Mouse (Mus musculus) heart, embryonic 15.5 days (tissue): ENCODE measurements around the gene Hoxa6. TPM values are rescaled to one million over a fixed set of nuclear protein-coding genes. Genes with fewer than 3 reads are reported as not detected.

Source experiments
- ATAC-seq: fragments of 200-750 bp; cut with Nextera tagmentation; replicated peaks from 2 replicates; pipeline ENCODE4 v1.8.0; 2017; ENCODE audit warnings: low read depth, moderate TSS enrichment; ENCODE audit not compliant: insufficient number of reproducible peaks, insufficient read depth, low FRiP score
- H3K27ac ChIP-seq: fragments of 300-500 bp; sonication (generic); 2 replicates; pipeline ENCODE4 v1.5.1; 2015; ENCODE audit warnings: mild to moderate bottlenecking, inconsistent platforms
- H3K27me3 ChIP-seq: fragments of 300-500 bp; sonication (generic); 2 replicates; pipeline ENCODE4 v1.6.1; 2015; ENCODE audit warnings: inconsistent platforms
- H3K36me3 ChIP-seq: fragments of 300-500 bp; sonication (generic); 2 replicates; pipeline ENCODE4 v1.6.1; 2015; ENCODE audit warnings: mild to moderate bottlenecking, inconsistent platforms
- H3K4me1 ChIP-seq: fragments of 300-500 bp; sonication (generic); replicated peaks from 2 replicates; pipeline ENCODE4 v1.6.1; 2015; ENCODE audit warnings: inconsistent platforms
- H3K4me2 ChIP-seq: fragments of 300-500 bp; sonication (generic); 2 replicates; pipeline ENCODE4 v1.6.1; 2015; ENCODE audit warnings: inconsistent platforms, mild to moderate bottlenecking, moderate library complexity
- H3K4me3 ChIP-seq: fragments of 300-500 bp; sonication (generic); 2 replicates; pipeline ENCODE4 v1.5.1; 2015; ENCODE audit warnings: mild to moderate bottlenecking, inconsistent platforms
- H3K9ac ChIP-seq: fragments of 300-500 bp; sonication (generic); 2 replicates; pipeline ENCODE4 v1.6.1; 2015; ENCODE audit warnings: mild to moderate bottlenecking, inconsistent platforms
- H3K9me3 ChIP-seq: fragments of 300-500 bp; sonication (generic); replicated peaks from 2 replicates; pipeline ENCODE4 v1.6.1; 2016; ENCODE audit warnings: inconsistent platforms
- WGBS: fragments of 180-500 bp; shearing (Covaris S2); methylation state at CpG from one replicate; pipeline ENCODE4 v1.1.7; 2015; ENCODE audit warnings: mixed read lengths; 5-methylcytosine and 5-hydroxymethylcytosine counted together
- polyA plus RNA-seq: library from polyadenylated mRNA; unstranded; fragments of >200 nt; fragmentation: Nextera tagmentation; extraction: Ambion mirVana; gene quantifications from 2 replicates; pipeline ENCODE4 v1.2.1, GENCODE M21; 2015

The Hoxa6 gene
- polyA plus RNA-seq, 1 experiment from 2014 or later, result not detected

DNA sequence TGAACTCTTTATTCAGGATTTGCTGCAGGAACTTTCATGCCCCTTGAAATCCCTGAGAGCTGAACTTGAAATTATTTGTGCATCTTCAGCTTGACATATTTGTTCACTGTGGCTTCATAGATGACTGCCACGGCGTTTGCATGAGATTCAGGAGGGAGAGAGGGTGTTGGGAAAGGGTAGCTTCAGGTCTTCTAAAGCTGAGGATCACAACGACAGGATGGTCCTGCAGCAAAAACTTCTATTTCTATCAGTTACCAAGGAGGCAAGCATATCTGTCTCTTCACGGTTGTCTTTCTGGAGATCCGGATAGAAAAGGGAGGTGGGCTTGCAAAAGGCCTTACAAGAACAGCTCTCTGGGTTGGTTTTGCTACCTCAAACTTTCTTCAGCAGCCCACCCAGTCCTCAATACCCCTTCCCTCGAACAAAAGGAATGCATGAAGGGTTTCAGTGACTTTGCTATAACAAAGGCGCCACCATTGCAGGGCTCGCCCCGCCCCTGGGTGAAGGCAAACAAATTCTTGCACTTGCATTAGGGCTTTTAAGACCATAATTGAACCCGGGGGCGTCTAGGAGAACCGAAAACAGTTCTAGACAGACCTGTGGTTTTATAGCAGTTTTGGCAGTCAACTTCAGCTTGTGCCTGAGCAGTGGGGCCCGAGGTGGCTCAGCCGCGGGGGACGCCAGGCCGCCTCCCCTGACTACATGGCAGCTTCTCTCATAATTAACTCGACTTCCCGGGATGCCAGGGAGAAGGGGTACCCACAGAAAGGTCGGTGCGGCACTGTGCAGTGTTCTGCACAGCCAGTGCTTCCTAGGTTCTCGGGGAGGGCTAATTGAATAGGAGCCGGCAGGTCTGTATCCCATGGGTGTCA lies 39.5 kb upstream of the Hoxa6 start:
- WGBS, result 2% methylated on average over 23 of the region's 23 CpGs
- no peak for ATAC-seq
- Histone ChIP-seq H3K4me1 (peaks cover 15% of the 10 kb centered on the region), H3K4me2 (no peak overlapping the region), H3K9ac (no peak overlapping the region), H3K36me3 (no peaks in the 10 kb centered on the region), H3K4me3 (no peak overlapping the region), H3K27me3 (peaks cover 98% of the 10 kb centered on the region), H3K27ac (no peak overlapping the region), H3K9me3 (no peaks in the 10 kb centered on the region)

GRCm38 (mm10) chr6:52246916-52247315 lies 38.4 kb upstream of the Hoxa6 start:
- ATAC-seq, result no peak
- H3K9ac ChIP-seq, result no peak overlapping the region
- no peaks in the 10 kb centered on the region for H3K9me3 ChIP-seq
- H3K27me3 ChIP-seq, result peaks cover 98% of the 10 kb centered on the region
- H3K36me3 ChIP-seq, result no peaks in the 10 kb centered on the region
- H3K4me2 ChIP-seq, result no peak overlapping the region
- H3K27ac ChIP-seq, result no peak overlapping the region
- 9% methylated on average over 3 of the region's 3 CpGs for WGBS
- H3K4me3 ChIP-seq, result no peak overlapping the region
- peaks cover 15% of the 10 kb centered on the region for H3K4me1 ChIP-seq

GRCm38 (mm10) chr6:52246403-52246803 lies 37.9 kb upstream of the Hoxa6 start:
- H3K27ac ChIP-seq, result no peak overlapping the region
- ATAC-seq, result no peak
- no peak overlapping the region for H3K4me2 ChIP-seq
- H3K9ac ChIP-seq, result no peak overlapping the region
- no peak overlapping the region; the same call in 1 of the 2 replicates for H3K4me3 ChIP-seq
- H3K4me1 ChIP-seq, result peaks cover 15% of the 10 kb centered on the region
- WGBS, result 2% methylated on average over 26 of the region's 26 CpGs
- no peaks in the 10 kb centered on the region for H3K36me3 ChIP-seq
- no peaks in the 10 kb centered on the region for H3K9me3 ChIP-seq
- H3K27me3 ChIP-seq, result peaks cover 98% of the 10 kb centered on the region

- Histone ChIP-seq H3K27me3 (peaks cover 98% of the 10 kb centered on the region), H3K9me3 (no peaks in the 10 kb centered on the region), H3K4me2 (peak within 1 kb of the TSS; percentile 30), H3K36me3 (no peaks in the 10 kb centered on the region), H3K4me3 (peak within 1 kb of the TSS; percentile 25), H3K4me1 (peaks cover 15% of the 10 kb centered on the region), H3K9ac (no peak within 1 kb of the TSS), H3K27ac (no peak within 1 kb of the TSS)
- ATAC-seq, result 0 out of 2 replicates have a peak, but pooled peaks have one; percentile 17
- WGBS, result 1% methylated on average over 20 of the region's 20 CpGs
Measured at GRCm38 (mm10) chr6:52245757-52246142, 37.2 kb upstream of the Hoxa6 start, which contains the start of gene Hoxa11. Hoxa11 (minus strand) TSS chr6:52245810.

DNA sequence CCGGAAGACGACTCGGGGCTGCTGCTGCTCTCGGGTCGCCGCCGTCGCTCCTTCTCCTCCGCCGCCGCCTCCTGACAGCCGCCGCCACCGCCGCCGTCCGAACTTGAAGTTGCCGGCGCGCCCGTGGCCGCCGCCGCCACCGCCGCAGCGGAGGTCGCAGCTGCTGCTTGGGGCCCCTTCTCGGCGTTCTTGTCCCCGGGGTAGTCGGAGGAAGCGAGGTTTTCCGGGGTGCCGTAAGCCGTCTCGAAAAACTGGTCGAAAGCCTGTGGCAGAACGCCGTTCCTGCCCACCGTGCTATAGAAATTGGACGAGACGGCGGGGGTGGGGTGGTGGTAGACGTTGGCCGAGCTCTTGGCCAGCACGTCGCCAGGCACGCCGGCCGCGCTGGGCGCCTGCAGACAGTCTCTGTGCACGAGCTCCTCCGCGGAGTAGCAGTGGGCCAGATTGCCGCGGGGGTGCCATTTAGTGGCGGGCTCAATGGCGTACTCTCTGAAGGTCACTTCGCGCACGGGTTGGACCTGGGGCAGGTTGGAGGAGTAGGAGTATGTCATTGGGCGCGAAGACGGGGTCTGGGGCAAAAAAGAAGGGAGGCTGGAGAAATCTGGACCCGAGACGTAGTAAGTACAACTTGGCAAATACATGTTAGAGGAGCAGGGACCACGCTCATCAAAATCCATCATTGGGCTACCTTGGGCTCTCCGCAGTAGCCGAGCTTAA lies 36.7 kb upstream of the Hoxa6 start:
- no peak for ATAC-seq
- Histone ChIP-seq H3K27ac (no peak overlapping the region), H3K36me3 (no peaks in the 10 kb centered on the region), H3K9me3 (no peaks in the 10 kb centered on the region), H3K27me3 (peaks cover 99% of the 10 kb centered on the region), H3K9ac (no peak overlapping the region), H3K4me2 (peak overlapping the region; percentile 30), H3K4me3 (peak overlapping the region; percentile 25), H3K4me1 (peaks cover 16% of the 10 kb centered on the region)
- under 1% methylated on average over 70 of the region's 71 CpGs for whole genome bisulfite sequencing

- Histone ChIP-seq H3K9ac (no peak overlapping the region), H3K36me3 (no peaks in the 10 kb centered on the region), H3K4me2 (peak overlapping the region; percentile 30), H3K4me1 (peaks cover 20% of the 10 kb centered on the region), H3K27ac (no peak overlapping the region), H3K4me3 (peak overlapping the region; percentile 25), H3K9me3 (no peaks in the 10 kb centered on the region), H3K27me3 (peaks cover 99% of the 10 kb centered on the region)
- no peak for ATAC-seq
- 3% methylated on average over 23 of the region's 23 CpGs for WGBS
Measured at GRCm38 (mm10) chr6:52244471-52245039, 36.0 kb upstream of the Hoxa6 start.

DNA sequence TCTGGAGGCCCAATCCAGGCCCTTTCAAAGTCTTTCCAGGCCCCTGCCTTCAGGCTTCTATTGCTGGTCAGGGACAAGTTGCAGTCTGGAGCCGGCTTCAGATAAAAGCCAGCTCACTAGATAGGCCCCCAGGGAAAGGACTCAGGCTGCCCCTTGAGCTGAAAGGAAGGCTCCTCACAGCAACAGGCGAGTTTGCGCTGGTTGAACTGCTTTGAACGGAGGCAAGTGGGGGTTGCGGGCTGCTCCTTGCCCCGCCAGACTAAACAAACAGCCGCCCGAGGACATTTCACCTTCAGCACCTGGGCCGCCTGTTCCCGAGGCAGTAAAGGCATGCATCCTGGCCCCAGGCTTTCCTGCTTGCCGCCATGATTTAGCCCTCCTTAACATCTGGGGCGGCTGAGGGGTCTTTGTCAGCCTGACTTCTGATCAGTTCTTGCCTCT lies 35.2 kb upstream of the Hoxa6 start:
- Histone ChIP-seq H3K36me3 (no peaks in the 10 kb centered on the region), H3K4me3 (no peak overlapping the region), H3K4me1 (peaks cover 15% of the 10 kb centered on the region), H3K9me3 (no peaks in the 10 kb centered on the region), H3K27ac (no peak overlapping the region), H3K27me3 (peaks cover 98% of the 10 kb centered on the region), H3K4me2 (no peak overlapping the region), H3K9ac (no peak overlapping the region)
- WGBS, result 2% methylated on average over 12 of the region's 12 CpGs
- ATAC-seq, result no peak

- ATAC-seq, result no peak
- WGBS, result 7% methylated on average over 4 of the region's 4 CpGs
- Histone ChIP-seq H3K4me3 (no peak overlapping the region), H3K36me3 (no peaks in the 10 kb centered on the region), H3K4me1 (peaks cover 15% of the 10 kb centered on the region), H3K27ac (no peak overlapping the region), H3K27me3 (peaks cover 98% of the 10 kb centered on the region), H3K9me3 (no peaks in the 10 kb centered on the region), H3K9ac (no peak overlapping the region), H3K4me2 (no peak overlapping the region)
Measured at GRCm38 (mm10) chr6:52242801-52243332, 34.3 kb upstream of the Hoxa6 start.

- no peak overlapping the region for H3K9ac ChIP-seq
- 4% methylated on average over 9 of the region's 9 CpGs for WGBS
Measured at GRCm38 (mm10) chr6:52241001-52241621, 32.6 kb upstream of the Hoxa6 start.

DNA sequence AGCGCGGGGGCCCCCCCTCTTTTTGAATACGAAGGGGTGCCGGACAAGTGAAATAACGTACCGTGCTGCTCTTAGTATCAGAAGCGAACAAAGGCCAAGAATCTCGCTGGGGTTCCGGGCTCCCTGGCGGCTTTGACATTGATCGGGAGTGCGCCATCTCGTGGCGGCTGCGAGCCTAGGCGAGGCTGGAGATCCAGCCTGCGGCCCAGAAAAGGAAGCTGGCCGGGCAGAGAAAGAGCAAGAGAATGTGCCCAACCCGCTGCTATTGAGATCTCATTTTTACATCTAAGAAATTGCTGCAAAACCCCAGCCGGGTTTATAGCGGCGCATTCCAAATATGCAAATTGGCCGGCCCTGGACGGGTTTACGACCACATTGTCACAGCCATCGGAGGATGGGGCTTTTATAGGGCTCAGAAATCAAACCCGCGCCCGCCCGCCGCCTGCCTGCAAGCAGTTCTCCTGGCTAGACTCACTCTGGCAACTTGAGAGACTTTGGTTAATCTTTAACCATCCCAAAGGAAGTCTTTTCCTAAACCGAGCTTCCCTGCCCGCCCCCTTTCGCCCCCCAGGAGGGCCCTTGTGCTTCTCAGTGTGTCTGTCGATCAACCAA lies 32.0 kb upstream of the Hoxa6 start, which contains the start of gene Hoxa10:
TSS of gene Hoxa10 (minus strand) at position 466 of the 612 bp plus-strand sequence.
- H3K36me3 ChIP-seq, result no peaks in the 10 kb centered on the region
- H3K9me3 ChIP-seq, result no peaks in the 10 kb centered on the region
- WGBS, result 2% methylated on average over 35 of the region's 35 CpGs
- H3K4me3 ChIP-seq, result peak within 1 kb of the TSS; percentile 28
- H3K4me2 ChIP-seq, result peak within 1 kb of the TSS; percentile 43
- H3K9ac ChIP-seq, result no peak within 1 kb of the TSS
- H3K27me3 ChIP-seq, result peaks cover 99% of the 10 kb centered on the region
- peaks cover 10% of the 10 kb centered on the region for H3K4me1 ChIP-seq
- 0 out of 2 replicates have a peak, but pooled peaks have one; percentile 33 for ATAC-seq
- H3K27ac ChIP-seq, result no peak within 1 kb of the TSS

More at GRCm38 (mm10) chr6:52241001-52241621, 32.6 kb upstream of the Hoxa6 start:
- H3K36me3 ChIP-seq, result no peaks in the 10 kb centered on the region
- H3K4me1 ChIP-seq, result peaks cover 15% of the 10 kb centered on the region
- no peak overlapping the region for H3K4me3 ChIP-seq
- no peak overlapping the region for H3K4me2 ChIP-seq
- no peak overlapping the region for H3K27ac ChIP-seq
- no peak for ATAC-seq
- peaks cover 99% of the 10 kb centered on the region for H3K27me3 ChIP-seq
- no peaks in the 10 kb centered on the region for H3K9me3 ChIP-seq
